Mouse (Mus musculus): ENCODE data around the gene Atp7a.

DNA sequence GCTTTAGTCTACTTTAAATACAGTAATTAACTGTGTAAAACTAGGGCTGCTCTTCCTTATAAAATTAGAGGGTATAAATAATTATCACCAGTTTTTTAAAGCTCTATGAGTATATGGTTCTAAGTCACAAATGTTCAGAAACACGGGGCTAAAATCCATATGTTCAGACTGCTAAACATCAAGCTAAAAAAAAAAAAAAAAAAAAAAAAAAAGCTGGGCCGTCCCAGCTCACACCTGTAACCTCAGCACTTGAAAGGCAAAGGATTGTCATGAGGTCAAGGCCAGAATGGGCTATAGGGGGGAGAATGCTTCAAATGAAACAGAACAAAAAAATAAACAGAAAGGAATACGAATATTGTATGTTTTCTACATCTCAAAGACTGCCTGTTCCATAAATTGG, 16.3 kb upstream of the Atp7a start:
- TF ChIP-seq CTCF (IDR thresholded peaks at IDR 0.05; ENCODE audit: low read depth, low read length) (no peak), POLR2A (IDR thresholded peaks at IDR 0.05; ENCODE audit: extremely low read depth, insufficient read depth, low read length) (no peak)
